Mouse (Mus musculus) adrenal gland, postnatal 10 days (tissue): Measurements from ENCODE around the gene Cfap61. TPM values are rescaled to one million over a fixed set of nuclear protein-coding genes. Genes with fewer than 3 reads are reported as not detected.

Experiments
- DNase-seq: peaks from one replicate; pipeline ENCODE4 v3.0.0; 2021; ENCODE audit warnings: mixed read lengths
- total RNA-seq, 2 experiments: library from RNA; stranded (reverse); gene quantifications; 2 replicates each; pipeline ENCODE4 v1.2.3; 2021

Cfap61 gene
- total RNA-seq, 2 experiments from 2014 or later, result 12.1 to 20.4 TPM

DNA sequence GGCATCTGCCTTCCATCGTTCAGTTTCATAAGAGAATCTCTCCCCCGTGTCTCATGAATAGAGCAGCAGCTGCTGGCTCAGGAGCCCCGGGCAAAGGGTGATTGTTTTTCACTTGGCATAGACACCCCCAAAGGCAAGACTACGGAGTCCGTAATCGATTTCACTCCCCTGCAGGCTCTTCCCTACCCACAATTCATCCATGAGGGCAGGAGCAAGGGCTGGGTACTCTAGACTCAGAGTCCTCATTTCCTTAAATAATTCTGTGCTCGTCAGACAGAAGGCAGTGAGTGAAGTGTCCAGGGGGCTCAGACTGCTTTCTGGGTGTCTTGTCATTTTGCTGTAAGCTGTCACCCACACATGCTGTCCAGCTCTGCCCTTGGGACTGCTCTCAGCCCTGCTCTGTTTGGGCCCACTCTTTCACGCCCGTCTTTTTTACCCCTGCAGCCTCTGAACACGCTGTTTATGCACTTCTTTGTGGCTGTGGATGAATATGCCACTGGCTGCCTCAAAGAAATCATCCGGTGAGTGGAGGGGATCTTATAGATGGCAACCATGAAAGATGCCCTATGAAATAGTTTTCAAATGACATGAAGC lies 15.0 kb downstream of the Cfap61 start:
- no peak for DNase-seq

DNA sequence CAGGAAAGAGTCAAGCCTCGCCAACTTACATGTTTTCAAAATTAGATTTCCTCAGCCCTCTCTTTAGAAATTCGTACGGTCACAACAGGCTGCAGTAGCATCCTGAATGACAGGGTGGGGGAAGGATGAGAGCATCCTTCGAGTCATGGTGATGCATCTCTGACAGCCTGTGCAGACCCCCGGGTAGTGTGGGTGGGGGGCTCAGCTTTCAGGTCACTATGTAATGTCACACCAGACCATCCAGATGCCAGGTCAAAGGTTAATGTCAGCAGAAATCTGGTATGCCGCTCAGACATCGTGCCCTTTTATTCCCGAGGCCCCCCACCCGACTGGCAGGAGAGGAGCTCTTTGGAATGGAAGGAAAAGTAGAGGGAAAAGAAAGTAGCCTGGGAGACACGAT lies 15.7 kb downstream of the Cfap61 start:
- no peak for DNase-seq

DNA sequence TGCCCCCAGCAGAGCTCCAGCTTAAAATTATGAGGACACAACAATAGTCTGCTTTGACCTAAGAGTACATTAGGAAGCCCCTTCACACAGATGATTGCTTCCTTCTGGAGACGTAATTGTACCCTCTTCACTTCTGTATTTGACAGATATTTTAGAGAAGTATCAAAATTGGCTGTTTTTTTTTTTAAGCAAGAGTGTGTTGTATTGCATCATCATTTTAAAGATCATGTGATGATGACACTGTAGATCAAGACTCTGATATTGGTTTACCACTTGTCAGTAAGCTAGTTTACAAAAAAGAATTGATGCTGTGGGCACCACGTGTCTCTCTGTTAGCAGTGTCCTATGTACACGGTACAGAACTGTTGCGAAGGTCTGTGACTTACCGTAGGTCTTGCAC lies 18.1 kb downstream of the Cfap61 start:
- DNase-seq, result no peak

DNA sequence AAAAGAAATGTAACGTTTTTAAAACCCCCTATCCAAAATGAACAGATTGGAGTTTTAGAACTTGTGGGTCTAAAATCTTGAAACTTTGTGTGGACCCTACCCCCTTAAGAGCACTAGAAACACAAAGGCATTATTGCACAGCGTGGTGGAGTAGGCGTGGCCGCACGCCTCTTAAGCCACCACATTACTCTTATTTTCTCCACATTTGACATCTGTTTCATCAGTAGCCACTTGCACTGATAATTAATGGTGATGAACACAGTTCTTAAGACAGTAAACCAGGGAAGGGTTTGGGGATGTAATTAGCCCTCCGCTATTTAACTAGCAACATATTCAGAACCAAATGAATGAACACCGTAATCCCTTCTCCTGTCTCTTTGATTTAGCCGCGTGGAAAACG lies 21.3 kb downstream of the Cfap61 start:
- DNase-seq, result no peak

DNA sequence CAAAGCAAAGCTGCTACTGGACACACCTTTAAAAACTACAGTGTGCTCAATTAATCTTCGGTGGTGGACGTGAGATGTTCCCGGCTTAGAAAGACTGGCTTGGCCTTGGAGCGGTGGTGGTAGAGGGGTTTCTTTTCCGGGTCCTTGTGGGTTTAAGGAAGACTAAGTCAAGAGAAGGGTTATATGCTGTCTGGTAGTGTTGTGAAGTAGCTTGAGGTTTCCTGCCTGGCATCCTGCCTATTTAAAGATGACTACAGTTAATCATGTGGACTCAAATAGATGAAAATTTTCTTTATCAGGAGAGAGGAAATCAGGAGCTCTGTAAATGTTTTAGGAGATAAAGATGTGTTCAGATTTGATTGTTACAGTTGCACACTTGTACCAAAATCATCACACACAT lies 21.7 kb downstream of the Cfap61 start:
- no peak for DNase-seq

DNA sequence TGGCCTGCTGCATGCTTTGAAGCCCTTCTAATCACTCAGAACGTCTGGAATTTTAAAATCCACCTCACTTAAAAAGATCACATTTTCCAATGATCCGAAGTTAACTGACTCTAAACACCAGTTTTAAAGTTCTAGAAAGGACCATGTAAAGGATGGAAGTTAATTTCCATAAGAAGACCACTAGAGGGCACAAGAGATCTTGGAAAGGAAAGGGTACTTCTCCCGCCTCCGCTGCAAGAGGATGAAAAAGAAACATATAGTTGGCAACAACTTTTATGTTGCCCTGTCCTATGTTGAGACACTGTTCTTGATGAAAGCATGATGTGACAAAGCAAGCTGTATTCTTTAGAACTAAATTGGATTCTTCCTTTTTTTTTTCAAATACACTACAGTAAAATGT lies 22.9 kb downstream of the Cfap61 start:
- DNase-seq, result no peak

DNA sequence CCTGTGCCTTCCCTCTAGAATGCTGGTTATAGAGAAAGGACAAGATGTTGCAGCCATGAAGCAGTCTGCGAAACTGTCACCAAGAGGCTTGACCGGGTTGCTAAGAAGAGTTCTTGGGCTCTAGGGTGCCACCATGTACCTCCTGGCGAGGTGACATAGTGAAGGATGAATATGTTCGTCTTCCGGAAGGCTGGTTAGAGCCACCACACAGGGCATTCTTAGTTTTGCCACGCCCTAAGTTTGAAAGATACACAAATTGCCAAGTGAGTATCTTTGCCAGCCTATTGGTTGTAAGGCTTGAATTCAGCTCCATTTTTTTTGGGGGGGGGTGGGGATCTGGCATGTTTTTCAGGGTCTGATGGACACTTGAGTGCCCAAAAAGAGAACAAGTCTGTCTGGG lies 23.5 kb downstream of the Cfap61 start:
- DNase-seq, result no peak

DNA sequence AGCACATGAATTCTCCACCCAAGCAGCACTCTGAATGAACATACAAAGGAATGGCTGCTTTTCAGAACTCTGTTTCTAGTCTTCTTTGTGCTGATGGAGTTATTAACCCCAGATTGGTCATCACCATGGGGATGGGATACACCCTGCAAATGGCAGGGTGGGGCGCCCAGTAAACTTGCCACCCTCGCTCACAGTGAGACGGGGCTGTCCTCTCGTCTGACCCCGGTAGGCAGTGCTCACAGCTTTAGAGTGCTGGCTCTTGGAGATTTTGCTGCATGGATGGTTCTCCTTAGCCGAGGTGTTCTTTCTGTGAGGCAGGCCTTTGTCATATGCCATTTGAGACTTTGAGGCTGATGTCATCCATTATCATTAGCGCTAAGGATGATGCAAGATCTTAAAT lies 24.0 kb downstream of the Cfap61 start:
- DNase-seq, result no peak

DNA sequence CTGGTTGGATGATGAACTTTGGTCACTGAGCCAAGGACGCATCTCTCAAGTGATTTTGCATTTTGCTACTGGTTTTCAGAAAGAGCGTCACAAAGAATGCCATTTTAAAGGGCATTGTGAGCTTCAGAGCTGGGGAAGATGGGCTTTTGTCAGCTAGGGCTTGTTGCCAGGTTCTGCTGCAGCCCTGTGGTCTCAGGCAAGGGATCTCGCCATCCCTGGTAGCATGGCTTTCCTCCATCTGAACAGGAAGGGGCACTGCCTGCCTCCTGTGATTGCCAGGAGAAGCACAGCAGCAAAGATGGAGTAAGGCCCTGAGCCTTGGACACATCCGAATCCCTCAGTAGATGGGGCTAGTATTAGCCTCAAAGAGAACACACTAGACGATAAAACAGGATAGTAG lies 27.3 kb downstream of the Cfap61 start:
- DNase-seq, result no peak

DNA sequence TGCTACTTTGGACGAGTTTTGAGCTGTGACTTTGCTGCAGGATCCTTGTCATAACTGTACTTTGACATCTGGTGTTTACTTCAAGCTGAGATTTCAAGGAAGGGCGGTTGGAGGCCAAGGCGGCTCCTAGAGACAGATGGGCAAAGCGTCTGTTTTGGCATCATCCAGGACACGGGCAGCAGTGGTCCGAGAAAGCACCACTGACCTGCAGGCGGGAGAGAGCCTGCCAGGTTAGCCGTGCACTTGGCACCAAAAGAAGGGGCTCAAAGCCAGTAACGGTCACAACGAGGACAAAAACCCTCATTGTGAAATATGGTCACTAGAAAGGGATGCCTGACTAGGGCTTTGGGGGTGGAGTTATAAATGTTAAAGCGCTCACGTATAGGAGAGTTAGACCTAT lies 36.2 kb downstream of the Cfap61 start:
- DNase-seq, result no peak

DNA sequence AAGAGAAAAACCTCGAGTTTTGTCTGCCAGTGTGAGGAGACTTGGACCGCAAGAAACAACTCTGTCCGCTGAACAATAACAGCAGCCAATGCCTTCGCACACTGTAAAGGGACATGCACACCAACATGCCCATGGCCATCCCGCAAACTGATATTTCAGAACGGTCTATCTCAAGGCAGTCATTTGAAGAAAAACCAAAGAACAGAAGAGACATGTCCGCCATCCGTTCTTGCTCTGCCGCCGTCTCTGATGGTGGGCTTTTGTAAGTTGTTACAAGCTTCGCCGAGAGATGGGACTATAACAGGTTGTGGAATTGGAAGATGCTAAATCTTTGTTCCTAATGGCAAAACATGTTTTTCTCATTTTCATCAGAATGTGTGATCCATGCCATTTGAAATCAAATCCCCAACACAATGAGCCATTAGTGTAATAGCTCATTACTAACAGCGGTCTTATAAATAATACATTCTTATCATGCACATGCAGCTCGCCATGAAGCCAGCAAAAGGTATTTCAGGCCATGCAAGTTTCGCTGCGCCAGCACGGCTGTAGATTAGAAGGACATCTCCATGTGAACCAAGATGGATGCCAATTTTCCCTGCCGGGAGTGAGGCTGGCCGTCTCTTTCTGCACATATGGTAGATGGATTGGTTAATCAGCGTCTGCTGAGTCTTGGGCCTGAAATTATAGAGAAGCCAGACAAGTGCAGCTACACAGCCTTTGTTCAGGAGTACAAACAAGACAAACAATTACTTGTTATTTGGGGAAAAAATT lies 36.8 kb downstream of the Cfap61 start:
- DNase-seq, result no peak

DNA sequence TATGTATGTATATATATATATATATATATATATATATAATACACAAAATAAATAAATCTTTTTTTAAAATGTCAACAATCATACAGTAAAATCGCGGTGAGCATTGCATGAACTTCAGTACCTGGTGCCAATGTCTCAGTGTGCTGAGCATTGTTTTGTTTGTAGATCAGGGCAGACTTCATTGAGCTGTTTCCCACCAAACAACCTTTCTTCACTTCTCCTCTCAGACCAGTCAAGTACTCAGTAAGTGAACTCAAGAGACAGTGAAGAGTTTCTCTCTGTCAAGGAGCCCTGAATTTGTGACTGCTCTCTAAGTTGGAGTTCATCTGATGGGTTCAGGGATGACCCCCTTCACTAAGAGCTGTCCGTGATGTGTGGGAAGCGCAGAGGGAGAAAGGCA lies 38.0 kb downstream of the Cfap61 start:
- no peak for DNase-seq

DNA sequence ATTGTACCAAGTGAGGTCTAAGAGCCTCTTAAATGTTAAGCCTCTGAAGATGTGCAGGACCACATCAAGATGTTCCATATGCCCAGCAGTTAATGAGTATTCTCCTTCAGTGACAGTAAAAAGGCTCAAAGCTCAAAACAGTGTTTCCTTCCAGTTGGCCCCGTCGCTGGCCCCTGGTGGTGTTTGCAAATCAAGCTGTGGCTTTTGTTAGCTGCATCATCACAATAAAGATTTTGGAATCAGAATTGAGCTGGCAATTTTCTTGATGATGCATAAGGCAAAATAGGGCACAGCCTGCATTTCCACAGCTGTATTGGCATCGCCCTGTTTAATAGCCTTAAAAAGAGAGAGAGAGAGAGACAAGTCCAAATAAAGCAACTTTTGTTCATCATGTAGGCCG lies 45.0 kb downstream of the Cfap61 start:
- DNase-seq, result no peak

DNA sequence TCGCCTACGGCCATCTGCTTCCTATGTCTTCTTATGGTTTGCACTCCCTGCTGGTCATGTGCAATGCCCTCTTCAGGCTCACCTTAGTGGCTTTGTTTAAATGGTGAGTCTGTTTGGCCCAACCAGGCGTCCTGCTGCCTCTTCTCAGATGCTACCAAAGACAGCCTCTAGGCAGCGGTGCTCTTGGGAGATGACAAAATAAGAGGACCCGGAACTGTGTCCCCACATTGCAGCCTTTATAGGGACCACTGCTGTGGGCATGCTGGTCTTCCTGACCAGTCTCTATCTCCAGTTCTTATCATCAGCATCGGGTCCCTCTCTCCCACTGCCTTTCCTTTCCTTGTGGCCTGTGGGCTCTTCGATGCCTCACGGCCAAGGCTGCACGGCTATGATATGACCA lies 46.3 kb downstream of the Cfap61 start:
- no peak for DNase-seq

DNA sequence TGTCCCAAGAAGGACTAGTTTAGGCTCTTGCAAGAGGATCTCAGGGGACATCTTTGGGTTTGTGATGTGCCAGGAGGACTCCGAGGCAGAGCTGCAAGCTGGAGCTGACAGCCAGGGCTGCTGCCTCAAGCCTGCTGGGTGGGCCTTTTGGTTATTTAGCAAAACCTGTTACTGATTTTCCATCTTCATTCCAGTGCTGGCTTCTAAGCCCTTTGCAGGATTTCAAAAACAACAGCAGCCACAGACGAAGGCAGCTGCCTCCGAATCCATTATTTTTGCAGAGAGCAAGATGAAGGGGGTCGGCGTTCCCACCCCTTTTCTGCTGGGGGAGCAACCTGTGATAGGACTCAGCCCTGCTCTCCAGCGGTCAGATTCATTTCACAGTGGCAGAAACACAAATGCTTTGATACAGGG lies 47.1 kb downstream of the Cfap61 start:
- no peak for DNase-seq

DNA sequence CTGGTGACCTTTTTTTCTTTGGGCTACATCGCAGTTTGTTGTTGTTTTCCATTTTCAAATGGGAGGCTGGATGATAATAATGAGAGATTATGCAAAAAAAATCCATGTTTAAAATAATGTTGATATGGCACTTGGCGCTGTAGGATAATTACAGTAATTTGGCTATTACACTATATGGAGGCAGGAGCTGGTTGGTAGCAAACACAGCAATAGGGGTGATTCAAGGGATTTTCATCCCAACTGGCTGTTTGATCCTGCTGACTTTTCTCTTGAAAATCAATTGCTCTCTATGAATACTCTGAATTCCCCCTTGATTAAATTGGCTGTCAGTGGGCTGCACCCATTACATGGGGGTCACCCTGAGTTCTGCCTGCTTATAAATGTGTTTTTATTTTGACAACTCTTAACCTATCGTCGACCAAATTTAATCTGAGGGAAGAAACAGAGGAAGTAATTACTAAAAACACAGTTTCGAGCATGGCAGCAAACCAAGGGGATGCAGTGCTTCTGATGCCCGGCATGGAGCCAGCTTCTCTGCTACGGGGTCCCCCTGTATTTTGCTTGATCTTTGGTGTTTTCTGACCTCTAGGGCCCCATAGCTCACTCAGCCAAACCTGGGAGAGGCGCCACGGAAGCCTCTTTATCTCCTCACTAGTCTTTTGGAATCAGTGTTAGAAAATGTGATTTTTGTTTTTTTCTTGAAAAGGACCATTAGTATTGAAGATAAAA lies 47.9 kb downstream of the Cfap61 start:
- no peak for DNase-seq

DNA sequence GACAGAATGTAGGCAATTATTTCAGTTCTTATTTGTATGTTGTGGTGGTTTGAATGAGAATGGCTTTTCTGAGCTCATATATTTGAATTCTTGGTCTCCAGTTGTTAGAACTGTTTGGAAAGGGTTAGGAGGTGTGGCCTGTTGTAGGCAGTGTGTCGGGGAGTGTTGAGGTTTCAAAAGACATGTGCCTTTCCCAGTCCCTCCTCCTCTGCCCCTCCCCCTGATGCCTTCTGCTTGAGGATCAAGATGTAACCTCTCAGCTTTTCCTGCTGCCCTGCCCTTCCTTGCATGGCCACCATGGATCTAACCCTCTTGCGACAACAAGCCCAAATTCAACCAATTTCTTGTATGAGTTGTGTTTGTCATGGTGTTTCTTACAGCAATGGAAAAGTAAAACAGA lies 53.2 kb downstream of the Cfap61 start:
- DNase-seq, result no peak

DNA sequence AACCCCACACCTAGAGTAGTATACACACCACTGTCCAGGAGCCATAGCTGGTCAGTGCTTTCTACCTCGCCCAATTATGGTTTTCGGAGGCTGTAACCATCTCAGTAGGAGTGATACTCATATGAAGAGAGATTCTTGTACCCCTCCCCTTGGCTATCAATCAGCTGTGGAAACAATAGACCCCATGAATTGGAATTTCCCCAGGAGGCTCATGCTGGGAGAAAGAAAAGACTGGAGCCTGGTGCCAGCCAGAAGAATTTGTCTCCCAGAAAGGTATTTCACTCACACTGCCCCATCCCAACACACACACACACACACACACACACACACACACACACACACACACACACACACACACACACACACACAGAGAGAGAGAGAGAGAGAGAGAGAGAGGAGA lies 55.9 kb downstream of the Cfap61 start:
- no peak for DNase-seq

DNA sequence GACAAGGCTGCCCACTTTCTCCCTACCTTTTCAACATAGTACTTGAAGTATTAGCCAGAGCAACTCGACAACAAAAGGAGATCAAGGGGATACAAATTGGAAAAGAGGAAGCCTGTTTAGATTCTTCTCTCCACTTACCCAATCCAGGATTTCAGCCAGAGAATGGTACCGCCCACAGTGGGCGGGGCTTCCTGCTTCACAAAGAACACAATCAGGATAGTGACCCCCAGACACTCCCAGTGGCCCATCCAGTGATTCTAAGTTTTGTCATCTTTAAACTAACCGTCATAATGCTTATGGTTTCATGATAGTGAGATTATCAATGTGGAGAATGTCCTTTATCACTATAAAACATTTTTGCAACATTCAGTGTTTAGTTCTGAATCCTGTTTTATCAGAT lies 61.9 kb downstream of the Cfap61 start:
- DNase-seq, result no peak

DNA sequence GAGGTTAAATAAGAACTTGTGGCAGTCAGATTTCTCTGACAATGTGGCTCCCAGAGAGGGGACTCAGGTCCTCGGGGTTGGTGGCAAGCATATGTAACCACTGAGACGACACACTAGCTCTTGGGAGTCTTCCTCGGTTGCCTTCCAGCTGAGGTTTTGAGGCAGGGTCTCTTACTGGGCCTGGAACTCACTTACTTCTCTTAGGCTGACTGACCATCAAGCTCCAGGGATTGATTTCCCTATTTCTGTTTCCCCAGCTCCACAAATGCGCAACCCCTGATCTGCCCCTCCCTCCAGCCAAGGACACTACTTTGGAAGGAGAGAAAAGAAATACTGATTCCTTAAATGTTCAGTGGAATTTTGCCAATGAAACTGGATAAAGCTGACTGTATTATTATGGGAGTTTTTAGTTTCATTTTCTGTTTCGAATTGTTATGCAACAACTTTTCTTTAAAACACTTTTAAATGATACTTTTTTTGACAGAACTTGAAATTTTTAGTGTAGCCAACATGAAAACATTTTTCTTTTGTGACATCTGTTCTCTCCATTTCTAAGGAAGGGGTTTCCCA lies 63.5 kb downstream of the Cfap61 start:
- peak; percentile 26 for DNase-seq

DNA sequence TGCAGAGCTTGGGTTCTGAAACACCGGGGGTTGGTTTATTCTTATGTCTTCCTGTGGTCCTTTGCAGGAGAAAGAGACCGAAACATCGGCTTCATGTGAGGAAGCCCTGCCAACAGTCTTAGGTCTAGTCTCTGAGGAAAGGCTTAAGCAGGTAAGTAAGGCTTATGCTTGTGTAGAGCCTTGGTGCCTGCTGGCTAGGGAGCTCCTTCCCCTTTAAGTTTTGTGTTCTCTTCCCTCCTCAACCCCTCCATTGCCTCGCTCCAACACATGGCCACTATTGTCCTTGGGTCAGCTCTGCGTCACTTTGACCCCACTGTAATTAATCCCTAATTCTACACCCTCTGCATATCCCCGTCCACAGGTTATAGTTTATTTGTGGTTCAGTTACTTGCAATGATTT lies 74.2 kb downstream of the Cfap61 start:
- DNase-seq, result no peak

DNA sequence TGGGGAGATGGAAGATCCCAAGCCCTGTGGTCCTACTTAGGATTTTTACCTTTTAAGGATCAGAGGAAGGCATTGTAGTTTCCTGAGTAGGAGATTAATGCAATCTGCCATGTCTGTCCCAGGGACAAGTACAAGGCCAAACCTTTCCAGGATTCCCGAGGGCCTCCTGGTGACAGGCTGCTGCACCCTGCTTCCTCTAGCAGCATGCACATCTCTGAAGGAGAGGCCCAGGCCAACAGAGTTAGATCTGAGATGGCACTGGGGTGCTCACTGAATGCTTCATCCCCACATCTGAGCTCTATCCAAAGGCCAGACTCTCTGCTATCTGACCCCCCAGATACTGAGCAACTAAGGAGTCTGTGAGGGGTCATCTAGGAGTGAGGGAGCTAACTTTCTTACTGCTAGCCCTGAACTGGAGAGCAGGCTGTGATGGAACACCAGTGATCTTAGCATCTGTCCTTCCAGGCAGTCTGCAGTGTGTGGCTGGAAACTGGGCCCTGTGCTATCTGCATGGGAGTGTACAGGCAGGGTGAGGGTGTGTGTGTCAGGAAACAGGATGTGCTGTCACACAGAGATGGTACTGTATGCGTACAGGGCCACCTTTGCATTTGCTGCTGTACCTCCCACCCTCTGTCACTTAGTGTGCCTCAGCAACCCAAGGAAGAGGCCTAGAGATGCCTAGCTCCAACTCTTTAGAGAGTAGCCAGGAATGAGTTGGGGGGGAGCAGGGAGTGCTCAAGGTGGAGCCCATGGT lies 75.2 kb downstream of the Cfap61 start:
- DNase-seq, result peak; percentile 27

DNA sequence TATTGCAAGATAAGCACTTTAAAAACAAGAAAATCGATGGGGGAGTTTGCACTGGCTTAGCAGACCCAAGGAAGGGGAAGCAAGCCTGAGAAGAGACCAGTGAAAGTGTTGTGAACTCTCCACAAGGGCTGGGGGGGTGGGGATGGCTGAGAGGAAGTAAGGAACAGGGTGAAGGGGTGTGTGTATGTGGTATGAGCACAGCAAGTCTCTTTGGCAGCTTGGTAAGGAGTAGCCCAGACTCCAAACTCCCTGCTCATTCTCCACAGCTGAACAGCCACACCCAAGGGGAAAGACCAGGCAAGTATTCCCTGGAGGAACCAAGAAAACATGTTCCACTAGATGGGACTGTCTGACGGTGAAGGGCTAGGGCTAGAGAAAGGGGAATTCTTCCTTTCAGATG lies 76.2 kb downstream of the Cfap61 start:
- no peak for DNase-seq
